ENCODE assay signal across 9 mouse cellular contexts in the genomic region with DNA sequence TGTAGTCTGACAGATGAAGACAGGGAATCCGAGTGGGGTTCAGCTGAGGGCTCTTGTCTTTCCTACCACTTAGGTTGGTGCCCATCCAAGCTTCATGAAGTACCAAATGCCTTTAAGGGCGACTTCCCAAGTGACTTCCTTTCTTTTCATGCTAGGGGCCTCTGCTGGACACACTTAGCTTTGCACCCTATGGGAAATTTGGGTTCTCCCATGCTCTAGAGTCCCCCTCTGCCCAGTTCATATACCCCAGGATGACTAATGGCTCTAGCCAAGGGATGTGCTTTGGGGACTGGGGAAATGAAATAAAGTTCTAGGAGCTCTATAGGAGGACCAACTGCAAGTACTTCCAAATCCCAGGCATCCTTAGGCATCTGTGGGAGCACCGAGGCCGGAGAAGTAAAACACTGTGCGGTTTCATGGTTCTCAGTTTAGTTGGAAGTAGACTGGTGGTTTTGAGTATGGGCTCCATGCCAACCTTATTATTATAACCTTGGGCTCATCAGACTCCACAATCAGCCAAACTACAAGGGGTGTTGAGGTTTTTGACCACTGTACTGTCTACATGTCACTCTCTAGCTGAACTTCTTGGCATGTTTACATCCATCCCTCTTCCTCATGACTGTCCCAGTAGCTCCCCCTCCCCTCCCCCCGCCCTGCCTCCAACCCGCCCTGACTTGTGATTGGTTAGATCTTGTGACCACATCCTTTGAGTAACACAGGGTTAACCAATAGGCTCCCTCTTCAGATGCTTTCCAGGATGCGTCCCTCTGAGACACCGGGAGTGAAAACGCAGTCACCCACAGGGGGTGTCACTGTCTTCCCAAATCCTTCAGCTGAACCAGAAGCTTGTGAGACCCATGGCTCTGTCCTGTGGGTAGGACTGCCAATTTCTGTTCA.
DNase-seq lines count a peak whose midpoint lies in the region; ATAC-seq and TF ChIP-seq lines count a peak whose summit lies in the region.
"Had no signal": no experiment of that assay in that cellular context is flagged by ENCODE, and none has a peak within 500 bp of the region (broad histone marks: within the 10 kb centered on the region; RNA-seq: fewer than 3 reads in every experiment).

No protein-coding gene starts in this region.

- no peaks in the 10 kb centered on the region for H3K4me1 ChIP-seq in lung, embryonic 14.5 days (ENCODE audit: insufficient read depth)
- H3K4me1 ChIP-seq in embryonic facial prominence, embryonic 15.5 days, result peaks cover 7% of the 10 kb centered on the region; the same call in 1 of the 2 replicates
- H3K4me1 ChIP-seq: neural tube, embryonic 12.5 days had no signal

- no peaks in the 10 kb centered on the region for H3K36me3 ChIP-seq in lung, embryonic 14.5 days (ENCODE audit: insufficient read depth)
- no peaks in the 10 kb centered on the region for H3K36me3 ChIP-seq in embryonic facial prominence, embryonic 15.5 days
- no peaks in the 10 kb centered on the region for H3K36me3 ChIP-seq in splenic B cell, adult 2 months (ENCODE audit: control insufficient read depth, insufficient read depth, low read length, poor library complexity, severe bottlenecking)
- H3K36me3 ChIP-seq: neural tube, embryonic 12.5 days had no signal

- H3K27ac ChIP-seq in lung, embryonic 14.5 days (ENCODE audit: low read depth), result no peak overlapping the region
- peak overlapping the region; percentile 51; the same call in 1 of the 2 replicates for H3K27ac ChIP-seq in embryonic facial prominence, embryonic 15.5 days (replicated peaks)
- H3K27ac ChIP-seq: neural tube, embryonic 12.5 days had no signal

- no peak overlapping the region for H3K4me3 ChIP-seq in lung, embryonic 14.5 days (ENCODE audit: low read depth, low read length)
- H3K4me3 ChIP-seq in embryonic facial prominence, embryonic 15.5 days (replicated peaks), result no peak overlapping the region
- H3K4me3 ChIP-seq: neural tube, embryonic 12.5 days had no signal

- no peaks in the 10 kb centered on the region for H3K9me3 ChIP-seq in lung, embryonic 14.5 days (ENCODE audit: low read depth, low read length)
- H3K9me3 ChIP-seq in embryonic facial prominence, embryonic 15.5 days (replicated peaks), result no peaks in the 10 kb centered on the region
- H3K9me3 ChIP-seq: neural tube, embryonic 12.5 days had no signal

- peak; percentile 30 for TF ChIP-seq CTCF in lung, embryonic 14.5 days (IDR thresholded peaks at IDR 0.05; ENCODE audit: low read depth)

- H3K9ac ChIP-seq in lung, embryonic 14.5 days, result no peak overlapping the region
- H3K9ac ChIP-seq in embryonic facial prominence, embryonic 15.5 days, result no peak overlapping the region
- H3K9ac ChIP-seq: neural tube, embryonic 12.5 days had no signal

- no peaks in the 10 kb centered on the region for H3K27me3 ChIP-seq in lung, embryonic 14.5 days (ENCODE audit: insufficient read depth, low read length)
- no peaks in the 10 kb centered on the region for H3K27me3 ChIP-seq in embryonic facial prominence, embryonic 15.5 days
- no peaks in the 10 kb centered on the region for H3K27me3 ChIP-seq in splenic B cell, adult 2 months (ENCODE audit: control insufficient read depth, insufficient read depth, low read length, poor library complexity, severe bottlenecking)
- H3K27me3 ChIP-seq: neural tube, embryonic 12.5 days had no signal

- peak; percentile 24 to 40 for DNase-seq in cerebellum, postnatal 10 days
- no peak for DNase-seq in cerebellum, postnatal 14 days
- no peak for DNase-seq in lung, embryonic 14.5 days
- no peak for DNase-seq in lung, postnatal 4 days
- peak; percentile 54 for DNase-seq in splenic B cell, adult 2 months (ENCODE audit: low read depth, low spot score)
- no peak for DNase-seq in layer of hippocampus, postnatal 36 days

- 69% methylated on average over 10 of the region's 10 CpGs for WGBS in lung, embryonic 14.5 days
- WGBS in embryonic facial prominence, embryonic 15.5 days, result 71% methylated on average over 10 of the region's 10 CpGs

- ATAC-seq in lung, embryonic 14.5 days (ENCODE audit: insufficient read depth), result no peak
- peak; percentile 70 for ATAC-seq in embryonic facial prominence, embryonic 15.5 days (ENCODE audit: insufficient number of reproducible peaks, low FRiP score, low TSS enrichment, low read depth)
- no peak for ATAC-seq in inflammation-experienced regulatory T-cells, adult 6 months

- H3K4me2 ChIP-seq in lung, embryonic 14.5 days, result no peak overlapping the region
- H3K4me2 ChIP-seq in embryonic facial prominence, embryonic 15.5 days (replicated peaks), result peak overlapping the region; percentile 8; the same call in 1 of the 2 replicates
- H3K4me2 ChIP-seq: neural tube, embryonic 12.5 days had no signal

Comparison
In these comparisons a context has a peak if more than half of its experiments do, and no peak if none do; other contexts are left out.
1. DNase-seq: peak in cerebellum, postnatal 10 days (2 of 2) and splenic B cell, adult 2 months (single experiment); none in cerebellum, postnatal 14 days (0 of 2), lung, embryonic 14.5 days (single experiment), lung, postnatal 4 days (0 of 2) and layer of hippocampus, postnatal 36 days (0 of 2).